Mouse (Mus musculus) monocyte, adult 2 months (primary cell): ENCODE data around the gene Olfr601.
"Not testable (repeated sequence)": the region's sequence is repeated elsewhere in the genome, so short reads cannot be mapped to it uniquely, and the experiment has no call there.

Experiments
- DNase-seq, 2 experiments: peaks; one replicate each; pipeline ENCODE4 v3.0.0; 2022; ENCODE audit warnings: low spot score in 2 of 2, low read depth in 1 of 2

Gene Olfr601

DNA sequence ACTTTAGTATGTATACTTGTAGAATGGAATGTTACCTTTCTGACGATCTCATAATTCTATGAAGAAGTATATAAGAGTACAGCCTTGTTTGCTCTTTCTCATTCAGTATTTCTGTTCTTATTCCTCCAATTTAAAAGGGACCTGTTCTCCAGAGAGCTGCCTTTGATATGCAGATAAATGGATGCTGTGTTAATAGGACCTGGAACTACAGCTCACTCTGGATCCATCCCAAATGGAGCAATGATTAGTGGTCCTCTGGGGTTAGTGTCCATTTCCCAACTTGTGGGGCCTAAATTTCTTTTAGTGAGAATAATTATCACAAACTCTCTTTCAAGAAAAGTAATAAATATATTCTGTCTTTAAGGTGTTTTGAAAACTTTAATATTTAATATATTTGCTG, at the start of gene Olfr601:
TSS of gene Olfr601 (minus strand) at position 101 of the 400 bp plus-strand sequence.
- DNase-seq: no peak

DNA sequence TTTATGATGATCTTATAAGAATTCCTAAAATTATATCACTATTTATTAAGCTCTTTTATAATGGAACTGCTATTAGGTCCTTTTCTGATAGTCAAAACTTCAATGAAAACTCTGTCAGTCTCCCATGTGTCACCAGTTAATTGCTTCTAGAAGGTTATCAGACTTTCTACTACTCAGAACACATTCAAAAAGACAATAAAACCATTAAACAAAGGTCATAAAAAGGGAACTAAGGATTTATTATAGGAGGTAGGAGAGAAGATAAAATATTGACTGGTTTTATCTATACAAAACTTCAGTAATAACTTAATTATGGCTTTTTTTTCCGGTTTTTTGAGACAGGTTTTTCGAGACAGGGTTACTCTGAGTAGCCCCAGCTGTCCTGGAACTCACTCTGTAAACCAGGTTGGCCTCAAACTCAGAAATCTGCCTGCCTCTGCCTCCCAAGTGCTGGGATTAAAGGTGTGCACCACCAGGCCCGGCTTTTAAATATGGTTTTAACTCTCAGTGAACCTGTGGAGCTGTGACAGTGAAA, 44.1 kb upstream of the Olfr601 start:
- not testable (repeated sequence) for DNase-seq

DNA sequence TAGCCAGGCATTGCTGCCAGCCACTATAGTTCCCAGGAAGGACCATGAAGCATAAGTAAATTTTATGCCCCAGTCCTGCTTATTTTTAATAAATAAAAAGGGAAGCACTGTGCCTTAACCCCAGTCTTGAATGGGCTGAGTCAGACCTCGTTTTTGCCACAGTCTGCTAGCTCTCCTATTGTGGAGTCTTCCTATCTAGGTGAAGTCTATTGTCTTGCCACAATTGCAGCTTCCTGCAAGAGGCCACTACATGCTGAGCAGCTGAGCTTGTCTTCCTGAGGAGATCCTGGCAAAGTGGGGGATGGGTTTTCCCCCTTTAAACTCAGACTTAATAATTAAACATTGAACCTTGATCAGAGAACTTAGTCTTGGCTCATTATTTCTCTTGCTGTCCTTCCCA, 36.5 kb upstream of the Olfr601 start:
- DNase-seq: no peak

DNA sequence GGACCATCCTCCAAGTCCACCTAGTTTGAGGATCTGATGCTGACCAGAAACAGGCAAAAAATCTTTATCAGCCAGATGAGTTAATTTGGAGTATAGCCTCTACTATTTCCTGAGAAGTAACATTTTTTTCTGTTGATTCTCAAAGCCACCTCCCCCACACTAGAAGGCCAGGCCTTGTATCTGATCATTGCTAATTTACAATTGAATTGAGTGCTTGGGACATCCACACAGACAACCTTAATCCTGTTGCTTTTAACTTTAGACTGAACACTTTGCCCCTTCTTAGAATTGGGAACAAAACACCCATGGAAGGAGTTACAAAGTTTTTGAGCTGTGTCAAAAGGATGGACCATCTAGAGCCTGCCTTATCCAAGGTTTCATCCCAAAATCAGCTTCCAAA, 35.3 kb upstream of the Olfr601 start:
- no peak for DNase-seq

DNA sequence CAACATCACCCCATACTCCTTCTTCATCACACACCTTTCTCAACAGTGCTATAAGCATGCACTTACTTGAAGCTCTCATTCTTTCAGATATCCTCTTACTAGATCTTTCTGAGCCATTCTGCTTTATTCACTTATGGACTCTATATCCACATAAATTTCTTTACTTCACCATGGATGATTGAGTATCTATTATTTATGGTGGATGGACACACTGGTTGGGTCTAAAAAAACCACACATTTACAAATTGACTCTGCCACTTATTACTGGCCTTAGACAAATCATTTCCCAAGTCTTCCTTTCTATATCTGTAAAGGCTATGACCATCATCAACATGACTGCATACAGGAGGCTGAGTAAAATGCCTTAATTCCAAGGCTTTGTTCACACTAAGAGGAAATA, 23.6 kb upstream of the Olfr601 start, which contains the start of gene Olfr603:
TSS of gene Olfr603 (minus strand) at position 101 of the 400 bp plus-strand sequence.
- DNase-seq: no peak

DNA sequence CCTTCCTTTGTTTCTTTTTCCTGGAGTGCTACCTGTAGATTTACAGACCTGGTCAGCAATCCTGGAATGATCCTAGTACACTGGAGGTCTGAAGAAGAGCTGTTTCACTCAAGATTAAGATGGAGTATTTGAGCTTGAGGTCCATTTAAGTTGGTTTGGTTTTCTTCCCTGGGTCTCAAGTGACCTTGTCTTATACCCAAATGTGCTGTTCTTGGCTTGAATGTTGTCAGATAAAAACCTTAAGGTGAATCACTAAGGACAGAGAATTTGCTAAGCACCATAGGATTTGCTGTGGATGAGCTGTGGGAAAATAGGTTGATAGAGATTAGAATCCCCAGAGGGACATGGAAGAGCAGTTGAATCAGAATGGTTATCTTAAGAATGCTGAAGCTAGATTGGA, 12.9 kb downstream of the Olfr601 start, which contains the start of gene Olfr600:
TSS of gene Olfr600 (minus strand) at position 101 of the 400 bp plus-strand sequence.
- no peak for DNase-seq

DNA sequence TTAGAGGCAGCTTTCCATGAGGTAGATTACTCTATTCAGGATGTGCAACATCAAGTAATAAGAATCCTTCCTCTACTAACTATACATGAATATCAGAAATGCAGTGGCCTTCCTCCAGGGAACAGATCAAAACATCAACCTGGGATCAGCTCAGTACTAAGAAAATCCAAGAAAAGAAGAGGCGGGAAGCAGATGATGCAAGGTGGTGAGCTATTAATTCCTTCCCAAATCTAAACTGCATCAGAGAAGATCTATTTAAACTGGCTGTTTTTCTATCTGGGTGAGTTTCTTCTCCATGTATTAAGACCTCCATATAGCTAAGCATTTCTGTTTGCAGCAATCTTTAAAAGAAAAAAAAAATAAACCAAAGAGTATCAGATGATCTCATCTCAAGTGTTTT, 26.8 kb downstream of the Olfr601 start, which contains the start of gene Olfr599:
TSS of gene Olfr599 (plus strand) at position 301 of the 400 bp plus-strand sequence.
- no peak for DNase-seq

DNA sequence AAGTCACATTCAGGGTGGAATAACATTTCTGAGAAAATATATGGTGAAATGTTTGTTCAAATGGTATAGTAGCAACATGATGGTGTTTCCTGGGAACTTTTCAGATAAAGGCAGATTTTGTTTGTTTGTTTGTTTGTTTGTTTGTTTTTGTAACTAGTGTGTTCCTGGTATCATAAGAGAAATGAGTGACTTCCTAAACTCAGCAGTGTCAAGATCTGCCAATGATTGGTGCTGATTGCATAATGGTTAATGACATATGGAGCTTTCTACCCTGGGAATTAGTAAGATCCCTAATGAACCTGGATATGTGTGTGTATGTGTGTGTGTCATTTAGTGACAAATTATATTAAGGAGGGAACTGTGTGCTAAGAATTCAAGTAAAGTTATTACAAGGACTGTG, 39.2 kb downstream of the Olfr601 start, which contains the start of gene Olfr598:
TSS of gene Olfr598 (plus strand) at position 301 of the 400 bp plus-strand sequence.
- no peak for DNase-seq

DNA sequence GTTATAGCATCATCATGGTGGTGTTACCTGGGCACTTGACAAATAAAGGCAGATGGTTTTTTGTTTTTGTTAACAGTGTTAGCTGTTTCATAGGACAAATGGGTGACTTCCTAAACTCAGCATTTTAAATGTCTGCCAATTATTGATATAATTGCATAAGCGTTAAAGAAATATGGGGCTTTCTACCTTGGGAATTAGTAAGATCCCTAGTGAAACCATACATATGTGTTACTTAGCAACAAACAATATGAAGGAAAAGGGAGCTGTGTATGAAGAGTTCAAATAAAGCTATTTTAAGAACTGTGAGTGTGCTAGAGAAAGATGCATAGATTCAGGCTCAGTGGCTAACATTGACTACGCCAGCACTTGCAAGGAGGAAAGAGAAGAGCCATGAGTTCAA, 46.4 kb downstream of the Olfr601 start, which contains the start of gene Olfr597:
TSS of gene Olfr597 (plus strand) at position 301 of the 400 bp plus-strand sequence.
- DNase-seq: not testable (repeated sequence)
